Mouse (Mus musculus): ENCODE measurements around the gene AC134908.4. TPM values are rescaled to one million over a fixed set of nuclear protein-coding genes. Genes with fewer than 3 reads are reported as not detected.

The AC134908.4 gene
- polyA plus RNA-seq, 1 experiment from 2014 or later: not detected

DNA sequence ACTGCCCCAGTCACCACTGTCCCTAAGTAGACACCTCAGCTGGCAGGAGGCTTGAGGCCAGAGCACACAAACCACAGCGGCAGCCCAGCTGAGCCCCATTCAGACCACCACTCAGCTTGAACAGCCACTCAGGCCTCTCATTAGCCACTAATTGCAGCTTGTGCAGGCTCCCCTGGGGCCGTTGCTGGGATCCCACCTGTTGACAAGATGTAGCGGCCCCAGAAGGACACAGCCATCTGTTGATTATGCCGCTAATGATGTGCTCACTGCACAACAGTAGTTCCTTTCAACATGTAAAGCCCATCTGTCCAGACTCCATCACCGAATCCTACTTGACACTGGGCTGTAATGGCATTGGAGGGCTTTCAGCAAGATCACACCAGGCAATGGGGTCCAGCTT lies 29.6 kb downstream of the AC134908.4 start:
- H3K9ac ChIP-seq (replicated peaks; ENCODE audit: low read length): no peak overlapping the region
- no peak overlapping the region for H3K27ac ChIP-seq (replicated peaks; ENCODE audit: low read depth, low read length)
- 43% methylated on average over 5 of the region's 5 CpGs for WGBS
- H3K4me2 ChIP-seq (ENCODE audit: low read depth, low read length): no peak overlapping the region
- H3K27me3 ChIP-seq (ENCODE audit: control insufficient read depth, insufficient read depth, low read length): no peaks in the 10 kb centered on the region
- H3K4me3 ChIP-seq (ENCODE audit: low read depth, low read length): no peak overlapping the region
- H3K36me3 ChIP-seq (replicated peaks; ENCODE audit: control insufficient read depth, insufficient read depth, low read depth, low read length): no peaks in the 10 kb centered on the region
- H3K4me1 ChIP-seq (ENCODE audit: control insufficient read depth, insufficient read depth, low read length): no peaks in the 10 kb centered on the region
- ATAC-seq (replicated peaks; ENCODE audit: insufficient number of reproducible peaks, low FRiP score, low TSS enrichment, low read depth) (peak; percentile 69), DNase-seq (ENCODE audit: low spot score) (peak; percentile 27)
- H3K9me3 ChIP-seq (replicated peaks; ENCODE audit: control insufficient read depth, low read length): no peaks in the 10 kb centered on the region

DNA sequence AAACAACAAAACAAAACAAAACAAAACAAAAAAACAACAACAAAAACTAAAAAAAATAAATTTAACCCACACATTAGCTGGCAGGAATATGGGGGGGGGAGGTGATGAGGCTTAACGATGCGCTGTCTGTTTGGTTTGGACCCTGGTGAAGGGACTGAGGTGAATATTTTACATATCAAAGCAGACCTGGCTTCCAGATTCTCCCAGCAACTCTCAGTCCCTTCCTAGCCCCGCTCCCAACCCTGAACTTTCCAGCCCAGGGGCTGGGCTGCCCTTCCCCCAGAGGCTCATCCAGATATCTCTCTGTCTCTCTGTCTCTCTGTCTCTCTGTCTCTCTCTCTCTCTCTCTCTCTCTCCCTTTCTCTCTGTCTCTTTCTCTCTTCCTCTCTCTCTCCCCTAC lies 32.9 kb downstream of the AC134908.4 start:
- Histone ChIP-seq H3K9me3 (replicated peaks; ENCODE audit: control insufficient read depth, low read length) (no peaks in the 10 kb centered on the region), H3K36me3 (replicated peaks; ENCODE audit: control insufficient read depth, insufficient read depth, low read depth, low read length) (no peaks in the 10 kb centered on the region), H3K9ac (replicated peaks; ENCODE audit: low read length) (no peak overlapping the region), H3K27me3 (ENCODE audit: control insufficient read depth, insufficient read depth, low read length) (no peaks in the 10 kb centered on the region), H3K4me3 (ENCODE audit: low read depth, low read length) (no peak overlapping the region), H3K4me2 (ENCODE audit: low read depth, low read length) (no peak overlapping the region), H3K27ac (replicated peaks; ENCODE audit: low read depth, low read length) (no peak overlapping the region), H3K4me1 (ENCODE audit: control insufficient read depth, insufficient read depth, low read length) (no peaks in the 10 kb centered on the region)
- DNase-seq (ENCODE audit: low spot score) (no peak), ATAC-seq (replicated peaks; ENCODE audit: insufficient number of reproducible peaks, low FRiP score, low TSS enrichment, low read depth) (no peak)
- WGBS: 55% methylated on average over 3 of the region's 3 CpGs

DNA sequence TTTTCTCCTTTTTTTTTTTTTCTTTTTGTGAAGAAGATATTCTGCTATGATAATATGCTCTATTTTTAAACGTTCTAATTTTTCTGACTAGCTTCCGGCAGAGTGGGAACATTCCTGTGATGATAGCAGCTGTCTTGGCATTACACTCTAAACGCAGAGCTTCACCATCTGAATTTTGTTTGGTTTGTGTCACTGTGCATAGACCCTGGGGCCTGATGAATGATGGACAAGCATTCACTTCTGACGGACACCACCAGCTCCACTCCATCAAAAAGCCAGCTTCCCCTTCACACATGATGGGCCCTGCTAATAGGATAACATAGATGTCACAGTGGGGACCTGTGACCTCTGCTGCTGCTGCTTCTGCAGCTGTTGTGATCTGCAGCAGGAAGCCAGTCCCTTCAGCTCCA lies 33.9 kb downstream of the AC134908.4 start:
- ATAC-seq (replicated peaks; ENCODE audit: insufficient number of reproducible peaks, low FRiP score, low TSS enrichment, low read depth) (no peak), DNase-seq (ENCODE audit: low spot score) (no peak)
- H3K36me3 ChIP-seq (replicated peaks; ENCODE audit: control insufficient read depth, insufficient read depth, low read depth, low read length): no peaks in the 10 kb centered on the region
- H3K4me3 ChIP-seq (ENCODE audit: low read depth, low read length): no peak overlapping the region
- H3K4me1 ChIP-seq (ENCODE audit: control insufficient read depth, insufficient read depth, low read length): no peaks in the 10 kb centered on the region
- no peaks in the 10 kb centered on the region for H3K27me3 ChIP-seq (ENCODE audit: control insufficient read depth, insufficient read depth, low read length)
- no peaks in the 10 kb centered on the region for H3K9me3 ChIP-seq (replicated peaks; ENCODE audit: control insufficient read depth, low read length)
- H3K27ac ChIP-seq (replicated peaks; ENCODE audit: low read depth, low read length): no peak overlapping the region
- H3K9ac ChIP-seq (replicated peaks; ENCODE audit: low read length): no peak overlapping the region
- WGBS: 50% methylated on average over 4 of the region's 4 CpGs
- no peak overlapping the region for H3K4me2 ChIP-seq (ENCODE audit: low read depth, low read length)

GRCm38 (mm10) chr17:25760148-25760547 lies 35.3 kb downstream of the AC134908.4 start:
- Histone ChIP-seq H3K4me2 (ENCODE audit: low read depth, low read length) (no peak overlapping the region), H3K4me1 (ENCODE audit: control insufficient read depth, insufficient read depth, low read length) (no peaks in the 10 kb centered on the region), H3K9ac (replicated peaks; ENCODE audit: low read length) (no peak overlapping the region), H3K27ac (replicated peaks; ENCODE audit: low read depth, low read length) (no peak overlapping the region), H3K4me3 (ENCODE audit: low read depth, low read length) (no peak overlapping the region), H3K27me3 (ENCODE audit: control insufficient read depth, insufficient read depth, low read length) (no peaks in the 10 kb centered on the region), H3K36me3 (replicated peaks; ENCODE audit: control insufficient read depth, insufficient read depth, low read depth, low read length) (no peaks in the 10 kb centered on the region), H3K9me3 (replicated peaks; ENCODE audit: control insufficient read depth, low read length) (no peaks in the 10 kb centered on the region)
- DNase-seq (ENCODE audit: low spot score) (no peak), ATAC-seq (replicated peaks; ENCODE audit: insufficient number of reproducible peaks, low FRiP score, low TSS enrichment, low read depth) (no peak)
- 83% methylated on average over 8 of the region's 8 CpGs for WGBS

- Histone ChIP-seq H3K4me2 (ENCODE audit: low read depth, low read length) (no peak overlapping the region), H3K9me3 (replicated peaks; ENCODE audit: control insufficient read depth, low read length) (no peaks in the 10 kb centered on the region), H3K36me3 (replicated peaks; ENCODE audit: control insufficient read depth, insufficient read depth, low read depth, low read length) (no peaks in the 10 kb centered on the region), H3K27ac (replicated peaks; ENCODE audit: low read depth, low read length) (no peak overlapping the region), H3K4me3 (ENCODE audit: low read depth, low read length) (no peak overlapping the region), H3K9ac (replicated peaks; ENCODE audit: low read length) (no peak overlapping the region), H3K27me3 (ENCODE audit: control insufficient read depth, insufficient read depth, low read length) (no peaks in the 10 kb centered on the region), H3K4me1 (ENCODE audit: control insufficient read depth, insufficient read depth, low read length) (no peaks in the 10 kb centered on the region)
- DNase-seq (ENCODE audit: low spot score): no peak
- ATAC-seq (replicated peaks; ENCODE audit: insufficient number of reproducible peaks, low FRiP score, low TSS enrichment, low read depth): no peak
- WGBS: 62% methylated on average over 3 of the region's 3 CpGs
Measured at GRCm38 (mm10) chr17:25757691-25758090, 37.8 kb downstream of the AC134908.4 start.

DNA sequence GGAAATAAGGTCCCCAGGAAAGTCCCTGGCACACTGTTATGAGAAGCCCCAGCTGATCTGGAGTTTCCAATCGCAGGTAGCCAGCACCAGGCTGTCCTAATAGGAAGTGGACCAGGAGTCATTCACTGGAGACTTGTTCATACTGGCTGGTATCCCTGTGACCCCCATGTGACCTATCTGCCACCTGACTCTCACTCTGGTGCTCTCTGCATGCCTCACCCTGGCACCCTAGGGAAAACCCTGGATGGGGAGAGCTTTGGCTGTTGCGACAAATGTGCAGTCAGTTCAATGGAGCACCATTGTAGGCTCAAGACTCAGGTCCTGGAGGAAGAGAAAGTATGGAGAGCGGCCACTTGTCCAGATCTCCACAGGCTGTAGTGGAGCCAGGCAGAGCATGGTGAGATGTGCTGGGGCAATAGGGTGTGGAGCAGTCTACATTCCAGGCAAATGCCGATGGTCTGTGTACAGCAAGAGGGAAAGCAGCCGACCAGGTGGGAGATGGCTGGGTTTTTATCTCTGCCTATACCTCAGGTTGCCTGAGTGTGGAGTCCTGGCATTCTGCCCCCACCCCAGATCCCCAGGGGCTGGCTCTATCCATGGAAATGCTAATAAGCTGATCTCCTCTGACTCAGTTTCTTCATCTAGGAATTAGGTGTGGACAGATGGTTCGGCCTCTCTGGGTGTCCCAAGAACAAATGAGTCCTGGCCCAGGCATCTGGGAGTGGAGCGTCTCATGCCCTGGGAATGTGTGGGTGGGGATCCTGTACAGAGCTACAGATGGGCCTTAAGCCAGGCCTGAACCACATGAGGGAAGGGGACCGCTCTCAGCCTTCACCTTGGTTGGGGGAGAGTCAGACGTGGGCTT lies 38.8 kb downstream of the AC134908.4 start:
- no peaks in the 10 kb centered on the region for H3K36me3 ChIP-seq (replicated peaks; ENCODE audit: control insufficient read depth, insufficient read depth, low read depth, low read length)
- no peak overlapping the region for H3K9ac ChIP-seq (replicated peaks; ENCODE audit: low read length)
- H3K9me3 ChIP-seq (replicated peaks; ENCODE audit: control insufficient read depth, low read length): no peaks in the 10 kb centered on the region
- no peak overlapping the region for H3K4me3 ChIP-seq (ENCODE audit: low read depth, low read length)
- DNase-seq (ENCODE audit: low spot score) (no peak), ATAC-seq (replicated peaks; ENCODE audit: insufficient number of reproducible peaks, low FRiP score, low TSS enrichment, low read depth) (no peak)
- H3K4me1 ChIP-seq (ENCODE audit: control insufficient read depth, insufficient read depth, low read length): no peaks in the 10 kb centered on the region
- H3K27ac ChIP-seq (replicated peaks; ENCODE audit: low read depth, low read length): no peak overlapping the region
- H3K27me3 ChIP-seq (ENCODE audit: control insufficient read depth, insufficient read depth, low read length): no peaks in the 10 kb centered on the region
- H3K4me2 ChIP-seq (ENCODE audit: low read depth, low read length): no peak overlapping the region
- 79% methylated on average over 9 of the region's 9 CpGs for WGBS

GRCm38 (mm10) chr17:25755627-25756377 lies 39.7 kb downstream of the AC134908.4 start:
- Histone ChIP-seq H3K9me3 (replicated peaks; ENCODE audit: control insufficient read depth, low read length) (no peaks in the 10 kb centered on the region), H3K9ac (replicated peaks; ENCODE audit: low read length) (no peak overlapping the region), H3K4me1 (ENCODE audit: control insufficient read depth, insufficient read depth, low read length) (no peaks in the 10 kb centered on the region), H3K27me3 (ENCODE audit: control insufficient read depth, insufficient read depth, low read length) (no peaks in the 10 kb centered on the region), H3K36me3 (replicated peaks; ENCODE audit: control insufficient read depth, insufficient read depth, low read depth, low read length) (no peaks in the 10 kb centered on the region), H3K4me2 (ENCODE audit: low read depth, low read length) (no peak overlapping the region), H3K27ac (replicated peaks; ENCODE audit: low read depth, low read length) (no peak overlapping the region), H3K4me3 (ENCODE audit: low read depth, low read length) (no peak overlapping the region)
- DNase-seq (ENCODE audit: low spot score) (peak; percentile 43), ATAC-seq (replicated peaks; ENCODE audit: insufficient number of reproducible peaks, low FRiP score, low TSS enrichment, low read depth) (no peak)
- WGBS: 25% methylated on average over 4 of the region's 4 CpGs

- DNase-seq (ENCODE audit: low spot score) (no peak), ATAC-seq (replicated peaks; ENCODE audit: insufficient number of reproducible peaks, low FRiP score, low TSS enrichment, low read depth) (no peak)
- Histone ChIP-seq H3K4me3 (ENCODE audit: low read depth, low read length) (no peak overlapping the region), H3K9ac (replicated peaks; ENCODE audit: low read length) (no peak overlapping the region), H3K27me3 (ENCODE audit: control insufficient read depth, insufficient read depth, low read length) (no peaks in the 10 kb centered on the region), H3K4me2 (ENCODE audit: low read depth, low read length) (no peak overlapping the region), H3K27ac (replicated peaks; ENCODE audit: low read depth, low read length) (no peak overlapping the region), H3K9me3 (replicated peaks; ENCODE audit: control insufficient read depth, low read length) (no peaks in the 10 kb centered on the region), H3K36me3 (replicated peaks; ENCODE audit: control insufficient read depth, insufficient read depth, low read depth, low read length) (no peaks in the 10 kb centered on the region), H3K4me1 (ENCODE audit: control insufficient read depth, insufficient read depth, low read length) (no peaks in the 10 kb centered on the region)
- WGBS: 82% methylated on average over 4 of the region's 4 CpGs
Measured at GRCm38 (mm10) chr17:25755086-25755485, 40.4 kb downstream of the AC134908.4 start.
